Mouse (Mus musculus): ENCODE measurements around the gene Lacc1.

DNA sequence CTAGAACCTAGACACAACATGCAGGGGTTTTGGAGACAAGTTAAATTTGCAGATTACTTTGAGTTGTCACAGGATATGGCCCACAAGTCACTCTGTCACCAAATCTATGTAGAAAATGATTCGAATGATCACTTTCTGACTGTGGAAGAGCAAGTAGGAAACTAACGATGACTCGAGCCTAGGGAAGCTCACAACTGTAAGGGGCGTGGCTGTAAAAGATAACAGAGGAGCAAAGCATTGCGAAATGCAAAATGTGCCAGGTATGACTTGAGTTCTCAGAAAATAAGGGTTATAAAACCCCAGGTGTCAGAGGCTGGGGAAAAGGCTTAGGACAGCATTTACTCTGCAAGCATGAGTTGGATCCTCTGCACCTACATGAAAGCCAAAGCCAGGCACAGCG, 19.5 kb downstream of the Lacc1 start:
- TF ChIP-seq POLR2A (IDR thresholded peaks at IDR 0.05; ENCODE audit: insufficient read length, low read depth) (no peak), MYOG (IDR thresholded peaks at IDR 0.05; ENCODE audit: control insufficient read depth in 1 of 3, insufficient read depth in 1 of 3, insufficient read length in 2 of 3, low read depth in 2 of 3) (no peak), MYOD1 (IDR thresholded peaks at IDR 0.05; ENCODE audit: control insufficient read depth in 1 of 3, insufficient read length in 2 of 3, low read depth in 2 of 3) (no peak), TCF3 (IDR thresholded peaks at IDR 0.05; ENCODE audit: insufficient read length, low read depth) (no peak), POLR2AphosphoS2 (IDR thresholded peaks at IDR 0.05; ENCODE audit: insufficient read length, low read depth) (no peak), MAX (IDR thresholded peaks at IDR 0.05; ENCODE audit: low read depth) (no peak), E2F4 (IDR thresholded peaks at IDR 0.05; ENCODE audit: insufficient read depth) (no peak)
